Mouse (Mus musculus) liver, postnatal 0 days (tissue): ENCODE results near the gene Cela1. TPM values are rescaled to one million over a fixed set of nuclear protein-coding genes. Genes with fewer than 3 reads are reported as not detected.

Experiments
- ATAC-seq: fragments of 200-750 bp; cut with Nextera tagmentation; 2 replicates; pipeline ENCODE4 v1.8.0; 2017; ENCODE audit warnings: mild to moderate bottlenecking, moderate library complexity
- DNase-seq: peaks from one replicate; pipeline ENCODE4 v3.0.0-alpha.2; 2016
- H3K27ac ChIP-seq: fragments of 300-500 bp; sonication (generic); 2 replicates; pipeline ENCODE4 v1.5.1; 2014; ENCODE audit warnings: antibody characterized with exemption, moderate library complexity, mild to moderate bottlenecking, low read depth
- H3K27me3 ChIP-seq: fragments of 300-500 bp; sonication (generic); 2 replicates; pipeline ENCODE4 v1.6.1; 2014; ENCODE audit warnings: low read length, control low read depth, mixed read lengths; ENCODE audit not compliant: insufficient read depth
- H3K36me3 ChIP-seq: fragments of 300-500 bp; sonication (generic); replicated peaks from 2 replicates; pipeline ENCODE4 v1.6.1; 2014; ENCODE audit warnings: mild to moderate bottlenecking, control low read depth, low read length, moderate library complexity, mixed read lengths; ENCODE audit not compliant: insufficient read depth
- H3K4me1 ChIP-seq: fragments of 300-500 bp; sonication (generic); 2 replicates; pipeline ENCODE4 v1.6.1; 2014; ENCODE audit warnings: antibody characterized with exemption, mild to moderate bottlenecking, control low read depth; ENCODE audit not compliant: insufficient read depth
- H3K4me2 ChIP-seq: fragments of 300-500 bp; sonication (generic); 2 replicates; pipeline ENCODE4 v1.6.1; 2014; ENCODE audit warnings: low read depth, mild to moderate bottlenecking, low read length, moderate library complexity, mixed read lengths
- H3K4me3 ChIP-seq: fragments of 300-500 bp; sonication (generic); 2 replicates; pipeline ENCODE4 v1.5.1; 2014; ENCODE audit warnings: low read depth, low read length
- H3K9ac ChIP-seq: fragments of 300-500 bp; sonication (generic); replicated peaks from 2 replicates; pipeline ENCODE4 v1.6.1; 2014; ENCODE audit warnings: mild to moderate bottlenecking, moderate library complexity
- H3K9me3 ChIP-seq: fragments of 300-500 bp; sonication (generic); 2 replicates; pipeline ENCODE4 v1.6.1; 2016; ENCODE audit warnings: mild to moderate bottlenecking, control low read depth, low read length, mixed read lengths
- CTCF ChIP-seq: sonication (generic); IDR thresholded peaks from 2 replicates; pipeline ENCODE4 v1.5.1; 2016; ENCODE audit warnings: antibody characterized with exemption, low read depth
- EP300 ChIP-seq: IDR thresholded peaks from 2 replicates; pipeline ENCODE4 v1.6.1; 2016; ENCODE audit warnings: antibody characterized with exemption, low read depth, mild to moderate bottlenecking
- WGBS: fragments of 180-500 bp; shearing (Covaris S2); extraction: QIAGEN DNeasy Blood & Tissue Kit; methylation state at CpG from one replicate; pipeline ENCODE4 v1.1.7; 2014; ENCODE audit not compliant: insufficient replicate concordance; 5-methylcytosine and 5-hydroxymethylcytosine counted together
- polyA plus RNA-seq: library from polyadenylated mRNA; unstranded; fragments of >200 nt; fragmentation: Nextera tagmentation; extraction: Ambion mirVana; gene quantifications from 2 replicates; pipeline ENCODE4 v1.2.1, GENCODE M21; 2015

Cela1 gene
- polyA plus RNA-seq, 1 experiment from 2014 or later, result 29.5 TPM

DNA sequence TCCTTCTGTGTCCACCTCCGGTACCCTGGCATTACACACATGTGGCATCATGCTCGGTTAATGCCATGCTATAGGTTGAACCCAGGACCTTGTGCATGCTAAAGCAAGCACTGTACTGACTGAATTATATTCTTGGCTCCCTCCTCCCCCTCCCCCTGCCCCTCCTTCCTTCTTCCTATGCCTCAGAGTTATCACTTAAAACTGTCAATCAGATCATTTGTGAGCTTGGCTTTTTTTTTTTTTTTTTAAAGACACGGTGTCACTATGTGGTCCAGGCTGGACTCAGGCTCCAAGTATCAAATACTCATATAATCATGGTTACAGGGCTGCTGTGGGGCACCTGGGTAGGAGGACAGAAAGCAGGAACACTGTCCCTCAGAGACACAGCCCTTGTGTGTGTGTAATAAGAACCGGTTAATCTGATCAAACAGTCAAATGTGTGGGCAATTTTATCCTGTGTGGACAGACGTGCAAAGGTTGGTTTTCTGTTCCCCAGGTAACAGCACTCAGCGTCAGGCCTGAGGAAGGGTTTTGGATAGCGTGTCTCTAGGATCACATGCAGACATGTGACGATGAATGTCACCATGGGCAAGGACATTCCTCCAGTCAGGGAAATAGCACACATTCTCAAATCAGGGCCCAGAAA lies 20.8 kb upstream of the Cela1 start:
- Histone ChIP-seq H3K4me1 (peaks cover 8% of the 10 kb centered on the region; the same call in 1 of the 2 replicates), H3K4me2 (no peak overlapping the region), H3K36me3 (no peaks in the 10 kb centered on the region), H3K9ac (no peak overlapping the region), H3K4me3 (no peak overlapping the region), H3K27ac (no peak overlapping the region), H3K27me3 (peaks cover 5% of the 10 kb centered on the region; the same call in 1 of the 2 replicates), H3K9me3 (no peaks in the 10 kb centered on the region)
- DNase-seq (no peak), ATAC-seq (no peak)
- WGBS, result 50% methylated on average over 8 of the region's 8 CpGs
- no peak for TF ChIP-seq CTCF
- no peak for TF ChIP-seq EP300

DNA sequence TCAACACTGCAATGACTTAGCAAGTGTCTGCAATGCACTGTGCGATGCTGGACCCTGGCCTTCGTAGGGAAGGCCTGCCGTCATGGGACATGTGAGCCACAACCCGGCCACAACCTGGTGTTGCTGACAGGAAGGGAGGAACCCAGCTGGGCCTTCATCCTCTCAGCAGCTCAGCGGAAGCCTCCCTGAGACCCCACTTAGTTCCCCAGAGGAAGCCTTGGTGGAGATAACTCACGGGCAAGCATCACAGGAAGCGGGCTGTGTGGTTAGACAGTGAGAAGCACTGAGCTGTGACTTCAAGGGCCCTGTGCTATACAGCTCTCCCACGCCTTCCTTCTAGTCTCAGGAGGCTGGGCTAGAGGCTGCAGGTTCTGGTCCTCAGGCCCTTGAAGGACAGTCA lies 18.5 kb upstream of the Cela1 start:
- Histone ChIP-seq H3K27ac (no peak overlapping the region), H3K36me3 (no peaks in the 10 kb centered on the region), H3K9ac (no peak overlapping the region), H3K9me3 (no peaks in the 10 kb centered on the region), H3K27me3 (peaks cover 5% of the 10 kb centered on the region; the same call in 1 of the 2 replicates), H3K4me3 (no peak overlapping the region), H3K4me2 (no peak overlapping the region), H3K4me1 (peaks cover 8% of the 10 kb centered on the region; the same call in 1 of the 2 replicates)
- no peak for TF ChIP-seq EP300
- no peak for TF ChIP-seq CTCF
- 37% methylated on average over 8 of the region's 8 CpGs for WGBS
- DNase-seq (peak; percentile 59), ATAC-seq (peak; percentile 68)

DNA sequence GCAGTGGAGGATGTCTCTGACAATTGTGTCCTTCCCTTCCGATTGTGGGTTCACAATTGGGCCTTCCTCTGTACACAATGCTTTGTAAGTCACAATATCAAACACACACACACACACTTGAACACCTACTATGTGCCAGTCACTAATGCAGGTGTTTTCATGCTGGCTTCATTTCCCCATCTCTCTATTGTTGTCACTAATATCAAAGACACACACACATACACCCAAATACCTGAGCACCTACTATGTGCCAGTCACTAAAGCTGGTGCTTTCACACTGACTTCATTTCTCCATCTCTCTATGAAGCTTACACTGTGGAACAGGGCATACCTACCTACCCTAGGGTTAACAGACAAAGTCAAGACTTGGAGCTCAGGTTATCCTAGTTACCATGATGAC lies 17.7 kb upstream of the Cela1 start:
- H3K9me3 ChIP-seq, result no peaks in the 10 kb centered on the region
- H3K9ac ChIP-seq, result no peak overlapping the region
- DNase-seq (no peak), ATAC-seq (no peak)
- H3K27ac ChIP-seq, result no peak overlapping the region
- 67% methylated on average over 1 of the region's 1 CpGs for WGBS
- H3K4me1 ChIP-seq, result peaks cover 11% of the 10 kb centered on the region; the same call in 1 of the 2 replicates
- TF ChIP-seq EP300, result no peak
- no peak for TF ChIP-seq CTCF
- no peak overlapping the region for H3K4me3 ChIP-seq
- H3K36me3 ChIP-seq, result no peaks in the 10 kb centered on the region
- H3K4me2 ChIP-seq, result no peak overlapping the region
- peaks cover 5% of the 10 kb centered on the region; the same call in 1 of the 2 replicates for H3K27me3 ChIP-seq

DNA sequence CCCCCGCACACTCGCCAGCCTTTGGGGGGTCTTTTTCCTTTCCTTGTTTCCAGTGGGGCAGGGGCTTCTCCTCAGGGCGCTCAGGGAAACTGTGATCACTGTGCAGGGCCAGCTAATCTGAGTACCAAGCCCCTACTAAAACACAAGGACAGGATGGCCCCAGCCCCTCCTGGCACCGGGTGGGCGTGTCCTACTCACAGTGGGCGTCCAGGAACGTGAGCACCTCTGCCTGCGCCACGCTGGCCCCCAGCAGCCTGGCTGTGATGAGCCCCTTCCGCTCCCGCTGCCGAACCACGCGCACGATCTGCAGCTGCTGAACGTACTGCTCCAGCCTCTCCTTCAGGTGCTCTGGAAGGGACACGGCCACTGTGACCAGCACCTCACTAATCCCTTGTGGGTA lies 16.2 kb upstream of the Cela1 start:
- Histone ChIP-seq H3K9ac (no peak overlapping the region), H3K27ac (no peak overlapping the region), H3K4me1 (peaks cover 11% of the 10 kb centered on the region; the same call in 1 of the 2 replicates), H3K4me2 (no peak overlapping the region), H3K36me3 (no peaks in the 10 kb centered on the region), H3K9me3 (no peaks in the 10 kb centered on the region), H3K27me3 (peaks cover 5% of the 10 kb centered on the region; the same call in 1 of the 2 replicates), H3K4me3 (no peak overlapping the region)
- WGBS, result 46% methylated on average over 17 of the region's 17 CpGs
- TF ChIP-seq EP300, result no peak
- TF ChIP-seq CTCF, result no peak
- DNase-seq (no peak), ATAC-seq (no peak)

DNA sequence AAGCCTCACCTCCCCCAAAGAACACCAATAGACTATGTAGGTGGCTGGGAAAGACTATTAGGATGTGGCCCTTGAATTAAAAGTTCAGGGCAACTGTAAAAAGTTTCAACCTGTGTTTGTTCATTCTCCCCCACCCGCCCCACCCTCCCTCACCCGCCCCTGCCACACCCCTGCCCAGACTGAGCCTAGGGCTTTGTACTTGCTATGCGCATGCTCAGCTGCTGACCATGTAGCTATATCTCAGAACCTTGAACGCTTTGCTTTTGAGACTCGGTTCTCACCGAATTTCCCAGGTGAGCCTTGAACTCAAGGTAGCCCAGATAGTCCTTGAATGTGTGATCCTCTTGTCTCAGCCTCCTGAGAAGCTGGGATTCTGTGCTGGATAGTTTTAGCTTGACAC lies 14.1 kb upstream of the Cela1 start:
- Histone ChIP-seq H3K27ac (no peak overlapping the region), H3K9me3 (no peaks in the 10 kb centered on the region), H3K4me3 (no peak overlapping the region), H3K36me3 (no peaks in the 10 kb centered on the region), H3K4me2 (no peak overlapping the region), H3K27me3 (peaks cover 5% of the 10 kb centered on the region; the same call in 1 of the 2 replicates), H3K4me1 (peaks cover 11% of the 10 kb centered on the region; the same call in 1 of the 2 replicates), H3K9ac (no peak overlapping the region)
- TF ChIP-seq EP300 (no peak), CTCF (no peak)
- DNase-seq, result no peak
- WGBS, result 56% methylated on average over 6 of the region's 6 CpGs
- ATAC-seq, result no peak

- ATAC-seq (0 out of 2 replicates have a peak, but pooled peaks have one; percentile 20), DNase-seq (no peak)
- no peak overlapping the region for H3K4me3 ChIP-seq
- TF ChIP-seq EP300, result no peak
- TF ChIP-seq CTCF, result no peak
- H3K27me3 ChIP-seq, result peaks cover 5% of the 10 kb centered on the region; the same call in 1 of the 2 replicates
- no peaks in the 10 kb centered on the region for H3K36me3 ChIP-seq
- H3K4me2 ChIP-seq, result no peak overlapping the region
- H3K9me3 ChIP-seq, result no peaks in the 10 kb centered on the region
- 34% methylated on average over 10 of the region's 10 CpGs for WGBS
- H3K9ac ChIP-seq, result no peak overlapping the region; the same call in 1 of the 2 replicates
- H3K27ac ChIP-seq, result peak overlapping the region; percentile 29; the same call in 1 of the 2 replicates
- peaks cover 7% of the 10 kb centered on the region; the same call in 1 of the 2 replicates for H3K4me1 ChIP-seq
Observed at GRCm38 (mm10) chr15:100701108-100701507, 13.4 kb upstream of the Cela1 start.
